Mouse (Mus musculus): ENCODE measurements around the gene Smg8.
"Not testable (repeated sequence)": the region's sequence is repeated elsewhere in the genome, so short reads cannot be mapped to it uniquely, and the experiment has no call there.

Smg8 gene

DNA sequence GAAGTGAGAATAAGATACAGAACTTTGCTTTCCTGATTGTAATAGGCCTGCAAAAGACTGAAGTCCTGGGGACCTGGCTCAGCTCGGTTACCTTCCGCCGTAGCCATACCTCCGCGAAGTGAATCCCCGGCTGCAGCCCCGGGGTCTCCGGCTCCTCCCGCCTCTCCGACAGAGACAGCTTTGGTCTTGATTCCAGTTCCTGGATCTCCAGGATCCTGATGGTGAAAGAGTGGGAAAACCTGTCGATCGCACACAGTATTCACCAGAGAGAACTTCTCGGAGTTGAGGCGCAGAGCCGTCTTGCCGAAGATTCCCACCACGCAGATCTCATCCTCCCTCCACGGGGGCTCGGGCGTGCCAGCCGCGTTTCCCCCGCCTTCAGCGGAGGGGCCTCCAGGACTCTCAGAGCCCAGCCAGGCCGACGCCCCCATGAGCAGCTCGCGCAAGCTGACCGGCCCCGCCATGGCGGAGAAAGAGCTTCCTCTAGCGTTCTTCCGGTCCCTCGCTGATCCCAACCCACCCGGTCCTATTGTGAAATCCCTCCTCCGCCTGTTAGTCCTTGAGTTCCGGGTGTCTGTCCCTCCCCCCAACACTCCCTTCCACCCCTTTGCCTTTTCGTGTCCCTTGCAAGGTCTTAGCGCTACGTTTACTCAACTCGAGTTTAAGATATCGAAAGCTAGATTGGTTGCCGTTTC lies at the start of gene Smg8:
TSS of gene Smg8 (minus strand) at position 485 of the 695 bp plus-strand sequence.
- peak; percentile 51 for DNase-seq (ENCODE audit: low spot score)

DNA sequence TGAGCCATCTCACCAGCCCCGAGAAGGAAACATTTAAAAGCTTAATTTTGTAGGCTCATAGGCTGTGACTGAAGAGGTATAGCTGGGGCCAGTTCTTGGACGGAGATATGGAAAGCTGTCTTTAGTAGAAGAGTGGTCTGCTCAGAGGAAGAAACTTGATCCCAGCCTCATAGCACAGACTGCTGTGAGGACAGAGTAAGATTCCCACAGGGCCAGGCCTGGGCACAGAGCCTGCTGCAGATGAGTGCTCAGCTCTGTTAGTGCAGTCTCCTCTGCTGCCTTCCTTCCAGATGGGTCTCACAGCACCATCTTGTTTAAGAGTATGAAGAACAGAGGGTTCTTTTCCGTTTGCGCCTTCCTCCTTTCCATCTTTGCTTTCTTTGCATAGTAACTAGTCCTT lies 49.7 kb upstream of the Smg8 start:
- DNase-seq (ENCODE audit: low spot score): no peak

DNA sequence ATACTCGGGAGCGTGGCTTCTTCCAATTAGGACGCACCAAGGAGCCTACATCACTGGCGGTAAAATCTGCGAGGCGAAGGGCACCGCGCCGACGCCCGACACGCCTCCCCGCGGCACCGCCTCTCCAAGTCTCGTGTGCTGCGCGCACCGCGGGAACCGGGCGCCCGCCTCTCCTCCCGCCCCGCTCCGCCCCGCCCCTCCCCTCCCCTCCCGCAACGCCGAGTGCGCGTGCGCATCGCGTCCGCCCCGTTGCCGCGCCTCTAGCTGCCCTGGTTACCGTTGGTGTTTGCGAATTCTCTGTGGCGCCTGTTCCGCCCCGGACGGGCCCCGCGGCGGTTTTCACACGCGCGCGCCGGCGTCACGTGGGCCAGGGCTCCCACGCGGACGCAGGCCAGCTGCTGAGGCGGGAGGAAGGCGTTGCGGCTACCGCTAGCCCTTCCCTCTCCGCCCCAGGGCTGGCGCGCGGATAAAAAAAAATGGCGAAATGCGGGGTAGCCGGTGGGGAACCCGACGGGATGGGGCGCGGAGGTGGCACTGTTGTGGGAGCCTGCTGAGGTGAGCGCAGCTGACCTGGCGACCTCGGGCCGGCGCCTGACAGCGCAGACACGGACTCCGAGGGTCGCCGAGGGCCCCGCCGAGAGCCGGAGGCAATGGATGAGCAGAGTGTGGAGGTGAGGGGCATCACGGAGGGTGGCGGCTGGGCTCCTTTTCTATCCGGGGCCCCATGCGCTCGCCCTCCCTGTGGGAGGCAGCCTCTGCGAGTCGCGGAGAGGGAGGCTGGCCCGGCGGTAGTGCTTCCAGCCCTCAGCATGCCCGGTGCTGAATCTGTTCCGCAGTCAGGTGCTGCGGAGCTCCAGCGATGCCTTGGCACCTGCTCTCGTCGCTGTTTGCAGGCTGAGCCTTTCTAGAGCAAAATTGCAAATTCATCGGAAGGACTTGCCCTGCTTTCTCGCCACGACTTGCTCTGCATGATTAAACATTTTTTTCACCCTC lies 40.5 kb upstream of the Smg8 start, which contains the start of gene Trim37:
TSS of gene Trim37 (plus strand) at position 254 of the 993 bp plus-strand sequence.
- peak; percentile 53 for DNase-seq (ENCODE audit: low spot score)

DNA sequence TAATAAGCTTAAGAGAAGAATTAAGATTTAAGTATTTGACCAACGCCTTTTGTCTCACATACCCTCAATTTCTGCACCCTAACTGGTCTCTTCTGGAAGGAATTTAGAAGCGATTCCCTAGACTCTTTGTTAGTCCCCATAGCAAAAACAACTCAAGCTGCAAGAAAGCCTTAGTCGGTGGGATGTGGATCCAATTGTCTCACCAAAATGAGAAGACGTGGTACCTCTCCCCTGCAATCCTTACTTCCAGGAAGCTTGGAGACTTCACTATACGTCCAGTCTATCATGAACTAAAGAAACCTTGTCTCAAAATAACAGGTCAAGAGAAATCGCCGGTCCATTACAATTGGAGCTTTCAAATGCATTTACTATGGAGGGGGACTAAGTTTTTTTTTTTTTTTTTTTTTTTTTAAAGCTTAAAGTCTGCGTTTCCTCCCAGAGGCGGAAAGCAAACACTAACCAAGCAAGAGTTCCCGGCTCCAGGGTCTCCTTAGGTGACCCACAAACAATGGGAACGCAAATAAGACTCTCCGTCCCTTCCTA lies 39.8 kb upstream of the Smg8 start:
- no peak for DNase-seq (ENCODE audit: low spot score)

DNA sequence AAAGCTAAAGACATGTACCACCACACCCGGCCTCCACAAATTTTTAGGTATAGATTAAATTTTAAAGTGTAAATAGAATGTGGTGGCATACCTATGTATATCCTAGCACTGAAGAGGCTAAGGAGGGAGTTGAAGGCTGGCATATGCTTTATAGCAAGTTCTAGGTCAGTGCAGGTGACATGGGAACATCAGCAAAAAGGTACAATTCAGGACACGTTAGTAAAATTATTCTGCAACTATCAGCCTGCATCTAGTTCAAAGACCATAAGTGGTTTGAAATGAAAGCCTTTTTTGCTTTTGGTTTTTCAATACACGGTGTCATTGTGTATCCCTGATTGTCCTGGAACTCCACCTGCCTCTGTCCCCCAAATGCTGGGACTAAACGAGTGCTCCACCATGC lies 39.0 kb upstream of the Smg8 start:
- DNase-seq (ENCODE audit: low spot score): no peak

DNA sequence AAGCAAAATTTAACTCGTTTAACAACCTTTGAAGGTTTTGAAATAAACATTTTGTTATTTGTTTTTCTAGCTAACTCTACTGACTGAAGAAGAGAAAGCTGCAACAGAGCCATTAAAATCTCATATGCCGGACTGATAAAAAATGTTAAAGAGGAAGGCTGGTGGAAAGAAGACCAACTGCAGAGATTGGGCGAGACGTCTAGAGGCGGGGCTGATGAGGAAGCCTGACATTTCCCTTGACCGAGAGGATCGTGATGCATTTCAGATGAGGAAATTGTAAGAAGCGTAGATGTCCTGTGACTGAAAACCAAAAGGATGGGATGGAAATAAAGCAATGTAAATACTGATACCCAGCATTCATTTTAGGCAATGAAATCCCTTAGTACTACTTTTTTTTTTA lies 35.3 kb upstream of the Smg8 start:
- DNase-seq (ENCODE audit: low spot score): no peak

DNA sequence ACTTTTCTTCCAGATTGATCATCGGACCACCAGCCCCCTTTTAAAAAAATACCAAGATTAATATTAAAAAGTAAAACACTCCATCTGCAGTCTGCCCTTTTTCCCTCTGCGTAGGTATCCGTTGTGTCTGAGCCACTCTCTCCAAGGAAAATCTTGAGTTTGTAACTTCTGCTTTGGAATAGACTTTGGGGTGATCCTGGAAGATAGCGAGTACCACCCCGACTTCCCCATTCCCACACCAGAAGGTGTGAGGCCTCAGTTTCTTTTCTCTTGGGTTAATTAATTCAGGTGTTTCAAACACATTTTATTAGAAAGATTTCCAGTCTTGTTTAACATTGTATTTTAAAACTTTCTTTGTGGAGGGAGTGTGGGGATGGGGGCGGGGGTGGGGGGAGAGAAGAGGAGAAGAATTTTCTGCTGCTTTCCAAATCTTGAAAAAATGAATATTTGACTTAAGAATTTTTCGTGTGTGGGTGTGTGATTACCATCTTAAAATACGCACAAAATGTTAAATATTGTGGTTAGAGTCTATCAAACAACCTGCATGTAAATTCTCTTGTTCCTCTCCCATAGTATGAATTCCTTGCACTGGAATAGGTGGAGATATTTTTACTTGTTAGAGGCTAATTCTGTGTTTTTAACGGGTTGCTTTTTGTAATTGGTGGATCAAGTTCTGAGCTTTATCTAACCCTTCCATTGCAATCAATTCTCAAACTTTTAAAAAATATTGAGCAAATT lies 23.8 kb upstream of the Smg8 start:
- DNase-seq (ENCODE audit: low spot score): no peak

DNA sequence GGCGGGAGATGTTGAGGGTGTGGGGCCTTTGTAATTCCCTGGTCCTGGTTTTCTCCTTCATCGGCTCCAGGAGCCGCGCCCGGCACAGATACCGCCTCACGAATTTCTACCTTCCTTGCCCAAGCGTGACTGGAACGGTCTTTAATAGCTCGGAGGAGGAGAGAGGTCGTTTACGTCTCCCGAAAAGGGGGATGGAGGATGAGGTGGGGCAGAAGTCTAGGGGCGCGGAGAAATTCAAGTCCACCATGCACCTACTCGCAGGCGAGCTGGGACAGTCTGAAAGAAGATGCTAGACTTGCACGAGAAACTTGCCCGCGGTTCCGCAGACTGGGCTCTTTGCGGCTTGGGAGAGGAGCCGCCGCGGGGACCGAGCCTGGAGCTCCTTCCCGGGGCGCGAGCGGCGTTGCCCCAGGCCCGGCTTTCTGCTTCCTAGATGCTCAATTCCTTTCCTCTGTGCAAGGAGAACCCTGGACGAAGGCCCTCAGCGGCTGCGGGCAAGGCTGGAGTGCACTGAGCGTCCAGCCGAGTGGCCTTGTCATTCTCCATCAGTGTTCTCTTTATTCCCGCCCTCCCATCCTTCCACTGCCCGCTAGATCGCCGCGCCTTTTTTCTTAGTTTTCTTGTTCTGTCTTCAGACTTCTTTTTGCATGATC lies 23.1 kb upstream of the Smg8 start:
- DNase-seq (ENCODE audit: low spot score): no peak

DNA sequence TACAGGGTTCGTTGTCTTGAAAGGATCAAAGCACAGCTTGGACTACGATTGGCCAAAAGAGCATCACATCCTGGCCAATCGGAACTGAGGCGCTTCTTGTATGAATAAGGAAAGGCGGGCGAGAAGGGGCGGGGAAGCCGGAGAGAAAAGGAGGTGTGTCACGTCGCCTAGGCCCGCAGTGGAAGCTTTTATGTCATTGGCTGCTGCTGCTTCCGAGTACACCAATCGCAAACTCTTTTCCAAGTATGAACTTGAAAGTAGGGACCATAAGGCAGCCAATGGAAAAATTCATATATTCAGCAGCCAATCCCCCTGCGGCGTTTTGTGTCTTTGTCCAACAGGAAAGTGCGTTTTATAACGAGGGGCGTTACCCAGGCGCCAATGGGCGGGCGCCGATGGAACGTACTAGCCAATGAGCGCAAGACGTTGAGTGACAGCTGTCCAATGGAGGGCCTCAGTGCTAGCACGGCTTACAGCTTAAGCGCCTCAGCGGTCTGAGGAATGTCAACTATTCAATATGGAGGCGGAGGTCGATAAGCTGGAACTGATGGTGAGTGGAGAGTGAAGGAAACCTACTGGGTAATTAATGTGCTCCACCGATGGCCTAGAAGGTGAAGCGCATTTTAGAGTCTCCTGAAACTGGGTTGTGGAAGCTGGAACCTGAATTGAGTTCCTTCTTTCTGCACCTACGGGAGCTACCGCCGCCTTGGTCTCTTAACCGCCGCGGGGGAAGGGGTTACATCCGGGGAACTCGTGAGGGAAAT lies 22.4 kb upstream of the Smg8 start, which contains the start of gene Ska2:
TSS of gene Ska2 (plus strand) at position 480 of the 764 bp plus-strand sequence.
- DNase-seq (ENCODE audit: low spot score): peak; percentile 88

DNA sequence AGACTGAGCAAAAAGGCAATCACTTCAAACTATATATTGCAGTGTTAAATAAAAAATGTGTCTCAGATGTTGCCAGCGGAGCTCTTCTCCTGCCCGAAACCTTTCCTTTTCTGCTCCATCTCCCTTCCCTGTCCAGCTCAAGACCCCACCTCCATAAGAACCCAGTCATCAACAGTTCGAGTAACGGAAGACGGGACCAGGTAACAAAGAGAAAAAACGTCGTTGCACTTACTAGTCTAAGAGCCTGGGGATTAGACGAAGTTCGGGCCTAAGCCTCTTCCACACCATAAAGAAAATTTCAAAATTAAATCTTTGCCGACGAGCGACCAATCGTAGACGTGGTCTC lies 21.8 kb upstream of the Smg8 start, which contains the start of gene Prr11:
TSS of gene Prr11 (minus strand) at position 300 of the 346 bp plus-strand sequence.
- no peak for DNase-seq (ENCODE audit: low spot score)

DNA sequence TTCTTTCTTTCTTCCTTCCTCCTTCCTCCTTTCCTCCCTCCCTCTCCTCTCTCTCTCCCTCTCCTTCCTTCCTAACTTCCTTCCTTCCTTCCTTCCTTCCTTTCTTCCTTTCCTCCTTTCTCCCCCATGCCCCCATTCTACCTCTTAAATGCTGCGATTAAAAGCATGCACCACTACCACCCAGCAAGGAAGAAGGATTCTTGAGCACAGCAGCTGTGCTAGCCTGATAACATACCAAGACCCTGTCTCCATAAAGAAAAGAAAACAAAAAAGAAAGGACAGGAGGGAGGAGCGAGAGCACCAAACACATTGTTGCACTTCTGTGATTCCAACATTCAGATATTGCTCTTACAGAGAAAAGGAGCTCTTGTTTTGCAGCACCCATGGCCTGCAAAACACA lies 568 bp upstream of the Smg8 start:
- DNase-seq (ENCODE audit: low spot score): no peak

DNA sequence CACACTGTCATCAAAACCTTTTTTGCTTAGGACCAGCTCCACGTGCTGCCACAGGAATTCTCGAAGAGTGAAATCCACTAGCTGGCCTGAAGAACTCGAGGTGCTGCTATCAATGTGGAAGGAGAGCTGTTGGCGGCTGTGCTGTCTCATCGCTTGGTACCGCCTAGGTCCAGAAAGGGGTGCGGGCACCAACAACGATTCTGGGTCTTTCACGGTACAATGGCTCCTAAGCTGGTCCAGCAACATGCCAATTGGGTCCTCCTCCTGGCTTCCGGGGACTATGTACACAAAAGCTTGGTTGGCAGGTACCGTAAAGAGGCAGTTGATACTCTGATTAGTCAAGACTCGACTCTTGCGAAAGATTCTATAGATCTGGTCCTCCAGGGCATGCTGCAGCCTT lies 1.1 kb downstream of the Smg8 start:
- DNase-seq (ENCODE audit: low spot score): no peak

DNA sequence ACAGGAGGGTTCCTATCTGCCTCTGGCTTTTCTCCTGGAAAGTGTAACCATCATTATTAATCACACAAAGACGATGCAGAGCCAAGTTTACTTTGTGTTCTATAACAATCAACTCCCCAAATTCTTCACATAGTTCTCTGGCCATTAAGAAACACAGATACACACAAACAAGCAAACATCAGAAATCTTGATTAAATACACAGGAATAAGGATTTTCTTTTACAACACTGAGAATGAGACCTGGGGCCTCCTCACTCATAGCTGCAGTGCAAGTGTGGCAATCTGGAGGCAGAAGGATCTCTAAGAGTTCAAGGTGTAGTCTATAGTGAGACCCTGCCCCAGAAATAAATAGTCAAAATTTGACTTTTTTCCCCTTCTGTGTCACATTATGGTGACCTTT lies 2.9 kb downstream of the Smg8 start:
- DNase-seq (ENCODE audit: low spot score): no peak

DNA sequence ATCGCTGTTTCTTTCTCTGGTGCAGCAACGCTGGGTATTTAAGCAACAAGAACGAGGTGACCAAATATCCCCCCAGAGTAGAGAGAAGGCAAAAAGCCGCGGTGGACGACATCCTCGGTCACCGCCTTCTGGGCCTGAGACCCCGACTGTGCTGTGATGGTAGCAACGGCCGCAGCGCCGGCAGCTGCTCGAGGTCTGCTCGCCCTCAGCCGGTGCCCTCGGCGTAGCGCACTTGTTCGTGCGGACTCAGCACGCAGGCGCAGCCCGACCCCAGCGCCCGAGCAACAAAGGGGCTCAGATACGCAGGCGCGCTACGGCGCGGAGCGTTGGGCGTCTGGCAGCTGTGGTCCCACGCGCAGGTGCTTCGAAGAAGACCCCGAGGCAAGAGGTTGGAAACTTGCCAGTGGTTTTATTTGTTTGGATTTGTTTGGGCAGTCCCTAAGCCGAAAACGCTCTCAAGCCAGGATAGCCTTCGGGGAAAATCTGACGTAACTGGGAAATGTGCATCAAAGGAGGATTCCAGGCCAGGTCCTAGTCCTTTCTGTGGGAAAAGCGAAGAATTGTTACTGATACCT lies 12.6 kb downstream of the Smg8 start, which contains the start of gene Gdpd1:
TSS of gene Gdpd1 (minus strand) at position 197 of the 575 bp plus-strand sequence.
- DNase-seq (ENCODE audit: low spot score): peak; percentile 71

DNA sequence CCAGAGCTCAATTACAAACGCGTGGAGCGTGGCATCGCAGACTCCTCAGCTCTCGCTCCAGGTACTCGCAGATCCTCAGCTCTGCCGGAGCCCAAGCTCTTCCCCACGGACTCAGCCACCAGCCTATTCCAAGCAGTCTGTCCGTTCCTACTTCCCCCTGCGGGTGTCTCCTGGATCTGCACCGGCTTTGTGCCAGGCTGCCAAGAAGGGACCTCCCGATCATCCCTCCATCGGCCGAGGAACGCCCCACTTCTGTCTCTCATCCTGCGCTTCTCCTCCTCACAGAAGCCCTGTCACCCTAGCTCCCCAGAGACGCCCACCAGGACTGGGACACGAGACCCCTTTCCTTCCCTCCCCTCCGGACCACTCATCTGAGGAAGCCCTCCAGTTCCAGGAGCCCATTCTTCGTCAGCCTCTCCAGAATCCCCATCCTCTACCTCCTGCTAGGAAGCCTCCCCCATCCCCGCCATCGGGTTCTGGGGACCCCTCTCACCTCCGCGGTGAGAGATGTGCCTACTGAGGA lies 13.2 kb downstream of the Smg8 start:
- peak; percentile 28 for DNase-seq (ENCODE audit: low spot score)

DNA sequence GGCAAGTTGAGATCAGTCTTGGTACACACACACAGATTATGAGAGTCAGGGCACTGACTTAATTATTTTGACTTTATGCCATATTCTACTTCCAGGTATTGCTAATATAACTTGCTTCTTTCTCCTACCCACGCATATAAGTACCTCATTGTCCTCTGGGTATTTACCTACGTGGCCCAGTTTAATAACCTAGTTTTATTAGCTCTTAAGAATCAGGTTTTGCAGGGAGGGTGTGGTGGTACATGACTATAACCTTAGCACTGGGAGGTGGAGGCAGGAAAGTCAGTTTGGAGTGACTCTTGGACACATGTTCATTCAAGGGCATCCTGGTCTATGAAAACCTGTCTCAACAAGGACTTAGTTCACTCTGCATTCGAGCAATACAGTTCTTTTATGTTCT lies 24.5 kb downstream of the Smg8 start:
- DNase-seq (ENCODE audit: low spot score): no peak

DNA sequence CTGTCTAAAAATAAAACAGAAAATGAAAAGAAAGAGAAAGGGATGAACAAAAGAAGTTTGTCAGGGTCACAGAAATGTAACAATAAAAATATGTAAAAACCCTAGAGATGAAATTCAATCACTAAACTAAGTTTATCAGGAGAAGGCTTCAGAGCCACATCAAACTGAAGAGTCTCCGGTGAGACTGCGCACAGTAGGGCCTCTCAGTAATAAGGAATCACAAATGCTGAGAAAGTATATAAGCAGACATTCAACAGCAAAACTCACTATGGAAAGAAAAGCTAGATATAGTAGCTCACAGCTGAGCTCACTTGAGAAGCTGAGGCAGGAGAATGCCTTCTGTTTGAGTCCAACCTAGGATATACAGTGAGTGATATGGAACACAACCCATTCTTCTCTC lies 26.2 kb downstream of the Smg8 start:
- no peak for DNase-seq (ENCODE audit: low spot score)

DNA sequence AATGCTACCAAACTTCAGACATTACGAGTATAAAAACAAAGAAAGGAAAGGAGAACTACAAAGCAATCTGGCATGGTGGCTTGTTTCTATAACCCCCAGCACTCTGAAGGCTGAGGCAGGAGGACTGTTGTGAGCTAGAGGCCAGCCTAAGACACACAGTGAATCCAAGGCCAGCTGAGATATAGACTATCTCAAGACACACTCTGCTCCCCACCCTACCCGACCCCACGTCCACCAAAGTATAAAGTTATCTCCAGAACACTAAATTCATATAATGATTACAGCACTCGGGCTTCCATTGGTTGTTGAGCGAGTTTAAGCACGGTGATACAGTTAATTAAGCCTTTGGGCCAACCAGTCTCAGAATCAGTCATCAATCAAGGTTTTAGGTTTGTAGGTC lies 30.3 kb downstream of the Smg8 start:
- DNase-seq (ENCODE audit: low spot score): no peak

DNA sequence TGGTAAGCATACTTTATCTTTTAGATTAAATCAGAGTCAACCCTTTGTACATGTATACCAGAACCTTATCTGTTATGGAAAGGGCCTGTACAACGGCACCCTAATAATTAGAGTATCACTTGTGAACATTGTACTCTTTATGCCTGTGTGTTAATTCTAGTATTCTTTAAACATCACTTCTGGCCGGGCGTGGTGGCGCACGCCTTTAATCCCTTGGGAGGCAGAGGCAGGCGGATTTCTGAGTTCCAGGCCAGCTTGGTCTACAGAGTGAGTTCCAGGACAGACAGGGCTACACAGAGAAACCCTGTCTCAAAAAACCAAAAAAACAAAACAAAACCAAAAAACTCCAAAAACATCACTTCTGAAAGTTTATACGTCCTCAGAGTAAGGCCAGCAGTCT lies 37.7 kb downstream of the Smg8 start:
- DNase-seq (ENCODE audit: low spot score): not testable (repeated sequence)

DNA sequence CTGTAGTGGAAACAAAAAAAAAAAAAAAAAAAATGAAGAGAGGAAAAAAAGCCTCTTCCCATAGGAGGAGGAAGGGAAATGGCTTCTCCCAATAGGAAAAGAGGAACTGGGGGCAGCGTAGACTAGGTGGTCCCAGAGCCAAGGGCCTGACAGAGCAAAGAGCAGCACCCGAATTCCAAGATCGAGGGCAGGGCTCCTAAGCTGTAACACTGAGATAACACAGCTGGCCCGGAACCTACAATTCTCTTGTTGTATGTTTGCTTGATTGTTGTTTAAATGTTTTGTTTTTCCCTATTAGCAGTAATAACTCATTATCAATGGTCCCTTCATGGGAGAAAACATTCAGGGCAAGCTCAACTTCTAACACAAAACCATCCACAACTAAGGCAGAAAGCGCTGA lies 39.6 kb downstream of the Smg8 start:
- no peak for DNase-seq (ENCODE audit: low spot score)
